Mouse (Mus musculus): ENCODE data around the gene Ssrp1. TPM values are rescaled to one million over a fixed set of nuclear protein-coding genes. Genes with fewer than 3 reads are reported as not detected.

Gene Ssrp1
- polyA plus RNA-seq, 1 experiment from 2014 or later = 316 TPM

DNA sequence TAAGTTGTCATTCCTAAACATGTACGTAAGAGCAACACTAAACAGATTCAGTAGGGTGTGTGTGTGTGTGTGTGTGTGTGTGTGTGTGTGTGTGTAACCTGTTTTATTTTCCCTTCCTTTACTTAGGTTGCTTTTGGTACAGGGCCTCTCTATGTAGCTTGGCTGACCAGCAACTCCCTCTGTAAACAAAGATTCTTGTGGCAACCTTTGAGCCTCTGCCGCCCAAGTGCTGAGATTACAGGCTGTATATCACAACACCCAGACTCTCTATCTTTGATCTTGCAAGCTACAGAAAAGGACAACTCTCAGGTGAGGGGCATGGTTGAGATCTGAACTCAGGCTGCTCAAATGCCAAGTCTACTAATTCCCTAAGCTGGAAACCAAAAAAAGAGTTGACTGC, 27.8 kb upstream of the Ssrp1 start:
- no peaks in the 10 kb centered on the region for H3K27me3 ChIP-seq (ENCODE audit: insufficient read depth, low read length)
- H3K36me3 ChIP-seq (ENCODE audit: insufficient read depth, low read length) = no peaks in the 10 kb centered on the region
- no peak overlapping the region for H3K4me3 ChIP-seq (ENCODE audit: low read length)
- no peak overlapping the region for H3K9ac ChIP-seq (replicated peaks; ENCODE audit: low read length)
- 55% methylated on average over 2 of the region's 2 CpGs for WGBS
- ATAC-seq (ENCODE audit: low FRiP score, low TSS enrichment) = no peak
- H3K4me1 ChIP-seq (ENCODE audit: insufficient read depth, low read length) = no peaks in the 10 kb centered on the region
- H3K9me3 ChIP-seq (ENCODE audit: low read length) = no peaks in the 10 kb centered on the region
- H3K27ac ChIP-seq (ENCODE audit: low read length) = no peak overlapping the region
- H3K4me2 ChIP-seq (replicated peaks; ENCODE audit: low read depth, low read length) = no peak overlapping the region

DNA sequence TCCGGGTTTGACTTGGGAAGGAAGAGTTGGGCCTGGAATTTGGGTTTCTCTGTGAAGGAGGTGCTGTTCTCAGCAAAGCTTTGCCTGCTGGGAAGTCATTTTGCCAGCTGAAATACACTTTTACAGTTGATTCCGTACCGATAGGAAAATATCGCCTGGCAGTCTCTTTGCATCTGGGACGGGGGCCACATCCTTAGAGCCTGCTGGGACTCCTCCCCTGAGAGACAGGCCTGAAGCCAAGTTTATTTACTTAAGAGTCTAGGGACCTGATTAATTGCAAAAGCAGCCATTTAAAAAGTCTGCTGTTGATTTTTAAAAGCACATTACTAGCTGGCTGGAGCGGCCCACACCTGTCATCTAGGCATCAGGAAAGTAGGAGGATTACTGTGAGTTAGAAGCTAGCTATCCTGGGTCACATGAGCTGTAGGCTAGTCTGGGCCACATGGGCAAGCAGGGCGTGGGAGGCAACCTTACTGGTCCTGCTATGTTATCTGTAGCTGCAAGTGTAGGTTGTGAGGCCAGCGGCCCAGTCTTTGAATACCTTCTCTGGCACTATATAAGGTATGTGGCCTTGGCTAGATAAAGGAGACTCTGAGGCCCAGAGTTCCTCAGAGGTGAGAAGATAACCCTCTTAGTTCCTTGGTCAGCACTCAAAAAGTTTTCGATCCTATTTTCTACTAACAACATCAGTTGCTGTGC, 25.0 kb upstream of the Ssrp1 start:
- no peak overlapping the region for H3K27ac ChIP-seq (ENCODE audit: low read length)
- peak; percentile 85 for ATAC-seq (ENCODE audit: low FRiP score, low TSS enrichment)
- H3K36me3 ChIP-seq (ENCODE audit: insufficient read depth, low read length) = no peaks in the 10 kb centered on the region
- no peak overlapping the region for H3K4me2 ChIP-seq (replicated peaks; ENCODE audit: low read depth, low read length)
- 32% methylated on average over 9 of the region's 9 CpGs for WGBS
- no peaks in the 10 kb centered on the region for H3K4me1 ChIP-seq (ENCODE audit: insufficient read depth, low read length)
- no peak overlapping the region for H3K9ac ChIP-seq (replicated peaks; ENCODE audit: low read length)
- no peaks in the 10 kb centered on the region for H3K9me3 ChIP-seq (ENCODE audit: low read length)
- H3K27me3 ChIP-seq (ENCODE audit: insufficient read depth, low read length) = no peaks in the 10 kb centered on the region
- H3K4me3 ChIP-seq (ENCODE audit: low read length) = no peak overlapping the region

DNA sequence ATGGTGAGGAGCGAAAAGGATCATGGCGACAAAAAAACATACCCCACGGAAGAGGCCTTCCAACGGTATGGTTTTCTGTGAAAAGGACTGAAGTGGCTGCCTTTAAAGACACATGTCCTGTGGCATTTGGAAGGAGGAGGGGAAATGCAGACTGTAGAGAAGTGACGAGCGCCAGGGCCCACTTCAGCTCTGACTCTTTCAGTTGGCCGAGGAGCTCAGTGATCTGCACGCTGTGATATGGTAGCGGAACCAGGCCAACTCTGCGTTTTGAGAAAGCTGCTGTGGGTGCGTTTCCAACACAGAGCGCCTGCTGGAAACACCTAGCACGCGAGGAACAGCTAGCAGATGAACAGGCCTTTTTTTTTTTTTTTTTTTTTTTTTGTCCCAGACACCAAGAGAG, 24.4 kb upstream of the Ssrp1 start:
- 0 out of 2 replicates have a peak overlapping the region, but pooled peaks have one; percentile 7 for H3K9ac ChIP-seq (replicated peaks; ENCODE audit: low read length)
- H3K4me2 ChIP-seq (replicated peaks; ENCODE audit: low read depth, low read length) = no peak overlapping the region
- no peak overlapping the region for H3K27ac ChIP-seq (ENCODE audit: low read length)
- H3K36me3 ChIP-seq (ENCODE audit: insufficient read depth, low read length) = no peaks in the 10 kb centered on the region
- no peak overlapping the region for H3K4me3 ChIP-seq (ENCODE audit: low read length)
- 86% methylated on average over 14 of the region's 14 CpGs for WGBS
- H3K4me1 ChIP-seq (ENCODE audit: insufficient read depth, low read length) = no peaks in the 10 kb centered on the region
- ATAC-seq (ENCODE audit: low FRiP score, low TSS enrichment) = no peak
- no peaks in the 10 kb centered on the region for H3K27me3 ChIP-seq (ENCODE audit: insufficient read depth, low read length)
- no peaks in the 10 kb centered on the region for H3K9me3 ChIP-seq (ENCODE audit: low read length)

DNA sequence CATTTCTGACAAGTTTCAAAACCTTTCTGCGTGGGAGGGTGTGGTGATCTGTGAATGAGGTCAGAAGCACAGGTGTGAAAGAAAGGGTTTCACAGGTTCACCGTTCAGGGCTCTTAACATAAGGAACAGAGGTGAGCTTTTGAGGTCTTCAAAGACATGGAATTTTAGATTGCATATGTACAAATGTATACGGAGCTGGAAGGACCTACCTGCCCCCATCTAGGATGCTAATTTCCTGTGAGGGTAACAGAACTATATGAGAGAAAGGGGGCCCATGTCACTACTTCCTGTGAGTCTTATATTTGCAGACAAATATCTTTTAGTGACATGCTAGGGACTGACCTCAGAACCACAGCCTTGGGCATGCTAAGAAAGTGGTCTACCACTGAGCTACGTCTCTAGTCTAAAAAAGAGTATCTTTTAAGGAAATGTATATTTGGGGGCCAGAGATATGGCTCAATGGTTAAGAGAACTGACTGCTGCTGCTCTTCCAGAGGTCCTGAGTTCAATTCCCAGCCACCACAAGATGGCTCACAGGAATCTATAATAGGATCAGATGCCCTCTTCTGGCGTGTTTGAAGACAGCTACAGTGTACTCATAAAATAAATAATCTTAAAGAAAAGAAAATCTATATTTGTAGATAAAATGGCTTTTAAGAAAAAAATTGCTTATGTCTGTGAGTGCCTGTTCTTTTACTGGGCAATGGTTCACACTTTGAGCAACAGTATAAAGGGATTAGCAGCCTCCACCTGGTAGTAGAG, 23.0 kb upstream of the Ssrp1 start:
- Histone ChIP-seq H3K9ac (replicated peaks; ENCODE audit: low read length) (no peak overlapping the region), H3K9me3 (ENCODE audit: low read length) (no peaks in the 10 kb centered on the region), H3K4me1 (ENCODE audit: insufficient read depth, low read length) (no peaks in the 10 kb centered on the region), H3K27ac (ENCODE audit: low read length) (no peak overlapping the region), H3K4me3 (ENCODE audit: low read length) (no peak overlapping the region), H3K36me3 (ENCODE audit: insufficient read depth, low read length) (no peaks in the 10 kb centered on the region), H3K27me3 (ENCODE audit: insufficient read depth, low read length) (no peaks in the 10 kb centered on the region), H3K4me2 (replicated peaks; ENCODE audit: low read depth, low read length) (no peak overlapping the region)
- ATAC-seq (ENCODE audit: low FRiP score, low TSS enrichment) = no peak
- WGBS = 78% methylated on average over 5 of the region's 5 CpGs

DNA sequence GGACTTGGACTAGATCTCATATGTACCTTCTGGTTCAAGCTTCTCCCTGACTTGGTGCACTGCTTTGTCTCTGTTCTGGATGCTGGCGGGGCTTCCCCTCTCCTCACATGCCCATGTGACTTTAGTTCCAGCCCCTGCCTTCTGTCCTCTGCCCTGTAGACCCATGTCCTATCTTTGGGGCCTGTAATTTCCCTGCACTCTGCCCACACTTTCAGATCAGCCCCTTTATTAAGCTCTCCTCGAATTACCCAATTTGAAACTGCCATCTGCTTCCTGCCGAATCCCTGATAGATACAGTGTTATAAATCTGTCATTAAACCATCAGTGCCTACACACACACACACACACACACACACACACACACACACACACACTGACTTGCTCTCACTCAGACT, 22.4 kb upstream of the Ssrp1 start:
- no peaks in the 10 kb centered on the region for H3K9me3 ChIP-seq (ENCODE audit: low read length)
- 32% methylated on average over 3 of the region's 3 CpGs for WGBS
- no peak overlapping the region for H3K4me3 ChIP-seq (ENCODE audit: low read length)
- no peaks in the 10 kb centered on the region for H3K4me1 ChIP-seq (ENCODE audit: insufficient read depth, low read length)
- H3K9ac ChIP-seq (replicated peaks; ENCODE audit: low read length) = no peak overlapping the region
- no peak overlapping the region for H3K27ac ChIP-seq (ENCODE audit: low read length)
- H3K36me3 ChIP-seq (ENCODE audit: insufficient read depth, low read length) = no peaks in the 10 kb centered on the region
- H3K27me3 ChIP-seq (ENCODE audit: insufficient read depth, low read length) = no peaks in the 10 kb centered on the region
- H3K4me2 ChIP-seq (replicated peaks; ENCODE audit: low read depth, low read length) = no peak overlapping the region
- no peak for ATAC-seq (ENCODE audit: low FRiP score, low TSS enrichment)

DNA sequence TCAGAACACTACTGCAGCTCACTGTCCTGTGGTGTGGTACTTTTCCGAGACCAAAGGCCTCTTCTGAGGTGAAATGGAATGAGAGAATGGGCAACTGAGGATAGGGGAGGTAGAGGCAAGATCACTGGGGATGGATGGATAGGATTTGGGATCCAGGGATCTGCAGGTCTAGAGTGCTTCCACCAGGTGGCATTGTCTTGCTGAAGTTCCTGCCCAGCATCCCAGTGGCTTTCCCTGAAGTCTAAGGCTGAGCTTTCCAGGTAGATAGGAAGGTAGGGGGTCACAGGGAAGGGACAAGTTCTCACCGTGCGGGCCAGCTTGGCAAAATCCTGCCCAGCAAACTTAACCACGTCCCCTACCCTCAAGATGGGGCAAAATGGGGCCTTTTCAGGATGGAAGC, 15.0 kb upstream of the Ssrp1 start:
- no peaks in the 10 kb centered on the region for H3K36me3 ChIP-seq (ENCODE audit: insufficient read depth, low read length)
- H3K4me1 ChIP-seq (ENCODE audit: insufficient read depth, low read length) = no peaks in the 10 kb centered on the region
- no peaks in the 10 kb centered on the region for H3K9me3 ChIP-seq (ENCODE audit: low read length)
- no peak overlapping the region for H3K27ac ChIP-seq (ENCODE audit: low read length)
- 27% methylated on average over 4 of the region's 4 CpGs for WGBS
- H3K27me3 ChIP-seq (ENCODE audit: insufficient read depth, low read length) = no peaks in the 10 kb centered on the region
- H3K9ac ChIP-seq (replicated peaks; ENCODE audit: low read length) = no peak overlapping the region
- H3K4me2 ChIP-seq (replicated peaks; ENCODE audit: low read depth, low read length) = no peak overlapping the region
- H3K4me3 ChIP-seq (ENCODE audit: low read length) = no peak overlapping the region
- ATAC-seq (ENCODE audit: low FRiP score, low TSS enrichment) = 0 out of 2 replicates have a peak, but pooled peaks have one; percentile 19

DNA sequence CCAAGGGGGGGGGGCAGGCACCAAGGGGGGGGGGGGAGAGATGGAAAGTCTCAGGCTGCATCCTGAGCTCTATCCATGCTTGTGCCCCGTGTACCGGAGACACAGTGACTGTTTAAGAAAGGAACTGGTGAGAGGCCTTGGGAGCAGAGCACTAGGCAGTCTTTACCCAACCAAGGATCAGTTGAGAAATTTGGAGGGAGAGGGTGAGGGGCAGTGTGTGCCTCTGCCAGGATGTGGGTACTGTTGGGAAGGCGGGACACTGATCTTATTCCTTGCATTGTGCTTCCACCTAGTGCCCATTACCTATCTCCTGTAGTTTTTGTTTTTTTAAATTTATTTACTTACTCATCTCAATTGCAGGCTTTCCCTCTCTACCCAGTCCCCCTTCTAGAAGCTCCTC, 10.9 kb upstream of the Ssrp1 start:
- no peak overlapping the region for H3K27ac ChIP-seq (ENCODE audit: low read length)
- no peak overlapping the region for H3K4me2 ChIP-seq (replicated peaks; ENCODE audit: low read depth, low read length)
- no peaks in the 10 kb centered on the region for H3K4me1 ChIP-seq (ENCODE audit: insufficient read depth, low read length)
- no peaks in the 10 kb centered on the region for H3K9me3 ChIP-seq (ENCODE audit: low read length)
- 85% methylated on average over 3 of the region's 3 CpGs for WGBS
- ATAC-seq (ENCODE audit: low FRiP score, low TSS enrichment) = no peak
- H3K4me3 ChIP-seq (ENCODE audit: low read length) = no peak overlapping the region
- H3K27me3 ChIP-seq (ENCODE audit: insufficient read depth, low read length) = no peaks in the 10 kb centered on the region
- no peak overlapping the region for H3K9ac ChIP-seq (replicated peaks; ENCODE audit: low read length)
- no peaks in the 10 kb centered on the region for H3K36me3 ChIP-seq (ENCODE audit: insufficient read depth, low read length)

DNA sequence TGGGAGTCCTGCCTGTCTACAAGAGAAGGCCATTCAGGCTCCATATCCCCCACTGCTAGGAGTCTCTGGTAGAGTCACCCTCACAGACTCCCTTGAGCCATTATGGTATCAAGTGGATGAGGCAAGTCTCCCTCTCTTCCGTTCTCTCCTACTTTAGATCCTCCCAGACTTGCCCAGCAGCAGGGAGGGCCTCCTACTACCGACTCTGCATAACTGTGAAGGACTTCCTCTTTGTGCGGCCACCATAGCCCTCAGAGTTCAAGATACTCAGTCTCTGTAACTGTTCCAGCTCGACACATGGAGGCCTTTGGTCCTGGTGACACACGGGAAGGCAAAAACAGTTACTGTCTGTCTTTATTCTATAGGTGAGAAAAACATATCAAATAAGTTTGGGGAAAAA, 9.8 kb upstream of the Ssrp1 start:
- Histone ChIP-seq H3K4me1 (ENCODE audit: insufficient read depth, low read length) (no peaks in the 10 kb centered on the region), H3K9me3 (ENCODE audit: low read length) (no peaks in the 10 kb centered on the region), H3K9ac (replicated peaks; ENCODE audit: low read length) (no peak overlapping the region), H3K4me3 (ENCODE audit: low read length) (no peak overlapping the region), H3K27me3 (ENCODE audit: insufficient read depth, low read length) (no peaks in the 10 kb centered on the region), H3K4me2 (replicated peaks; ENCODE audit: low read depth, low read length) (no peak overlapping the region), H3K36me3 (ENCODE audit: insufficient read depth, low read length) (no peaks in the 10 kb centered on the region), H3K27ac (ENCODE audit: low read length) (no peak overlapping the region)
- no peak for ATAC-seq (ENCODE audit: low FRiP score, low TSS enrichment)
- WGBS = 71% methylated on average over 5 of the region's 5 CpGs

DNA sequence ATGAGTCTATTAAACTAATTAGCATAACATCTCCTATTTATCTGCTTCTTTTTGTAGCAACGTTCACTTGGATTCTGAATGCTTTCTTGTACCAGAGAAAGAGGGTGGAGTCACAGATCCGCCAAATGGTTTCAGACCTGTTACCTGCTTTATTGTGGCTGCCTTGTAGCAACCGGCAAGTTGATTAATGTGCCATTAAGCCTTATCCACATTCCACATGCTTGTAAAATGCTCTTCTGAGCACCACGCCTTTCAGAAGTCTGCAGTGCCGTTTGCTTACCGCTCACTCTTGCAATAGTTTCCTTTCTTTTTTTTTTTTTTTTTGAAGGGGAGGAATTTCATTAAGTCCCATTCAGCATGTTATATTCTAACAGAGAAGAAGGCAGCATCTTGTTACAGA, 7.1 kb upstream of the Ssrp1 start:
- no peak overlapping the region for H3K4me3 ChIP-seq (ENCODE audit: low read length)
- WGBS = 26% methylated on average over 6 of the region's 6 CpGs
- H3K4me2 ChIP-seq (replicated peaks; ENCODE audit: low read depth, low read length) = no peak overlapping the region
- no peaks in the 10 kb centered on the region for H3K27me3 ChIP-seq (ENCODE audit: insufficient read depth, low read length)
- no peak for ATAC-seq (ENCODE audit: low FRiP score, low TSS enrichment)
- no peaks in the 10 kb centered on the region for H3K9me3 ChIP-seq (ENCODE audit: low read length)
- H3K9ac ChIP-seq (replicated peaks; ENCODE audit: low read length) = no peak overlapping the region
- no peaks in the 10 kb centered on the region for H3K4me1 ChIP-seq (ENCODE audit: insufficient read depth, low read length)
- H3K36me3 ChIP-seq (ENCODE audit: insufficient read depth, low read length) = no peaks in the 10 kb centered on the region
- no peak overlapping the region for H3K27ac ChIP-seq (ENCODE audit: low read length)

DNA sequence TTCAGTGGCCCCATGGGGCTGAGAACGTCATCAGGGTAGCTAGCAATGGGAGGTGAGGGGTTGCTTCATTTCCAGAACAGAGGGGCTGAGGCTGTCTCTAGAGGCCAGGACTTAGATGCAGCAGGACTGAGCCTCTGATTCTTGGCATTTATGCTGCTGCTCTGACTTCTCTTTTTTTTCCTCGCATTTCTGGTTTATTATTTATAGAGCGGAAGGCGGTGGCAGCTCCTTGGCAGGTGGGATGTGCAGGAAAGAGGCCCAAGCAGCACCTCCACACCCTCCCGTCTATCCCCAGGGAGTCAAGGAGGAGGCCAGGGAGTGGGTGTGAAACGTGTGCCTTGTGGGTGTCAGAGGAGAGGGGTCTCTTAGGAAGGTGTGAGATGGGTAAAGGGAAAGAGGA, 6.0 kb upstream of the Ssrp1 start:
- 52% methylated on average over 6 of the region's 6 CpGs for WGBS
- no peak overlapping the region for H3K27ac ChIP-seq (ENCODE audit: low read length)
- H3K4me2 ChIP-seq (replicated peaks; ENCODE audit: low read depth, low read length) = no peak overlapping the region

More for the DNA sequence above, 6.0 kb upstream of the Ssrp1 start:
- H3K9ac ChIP-seq (replicated peaks; ENCODE audit: low read length) = no peak overlapping the region
- H3K4me3 ChIP-seq (ENCODE audit: low read length) = no peak overlapping the region
- H3K4me1 ChIP-seq (ENCODE audit: insufficient read depth, low read length) = no peaks in the 10 kb centered on the region
- ATAC-seq (ENCODE audit: low FRiP score, low TSS enrichment) = no peak
- H3K36me3 ChIP-seq (ENCODE audit: insufficient read depth, low read length) = no peaks in the 10 kb centered on the region
- no peaks in the 10 kb centered on the region for H3K9me3 ChIP-seq (ENCODE audit: low read length)
- H3K27me3 ChIP-seq (ENCODE audit: insufficient read depth, low read length) = no peaks in the 10 kb centered on the region
